Mouse (Mus musculus) liver, postnatal 0 days (tissue): Measurements from ENCODE around the gene Dis3l2. TPM values are rescaled to one million over a fixed set of nuclear protein-coding genes. Genes with fewer than 3 reads are reported as not detected.

Experiments used
- ATAC-seq: fragments of 200-750 bp; cut with Nextera tagmentation; 2 replicates; pipeline ENCODE4 v1.8.0; 2017; ENCODE audit warnings: mild to moderate bottlenecking, moderate library complexity
- DNase-seq: peaks from one replicate; pipeline ENCODE4 v3.0.0-alpha.2; 2016
- H3K27ac ChIP-seq: fragments of 300-500 bp; sonication (generic); 2 replicates; pipeline ENCODE4 v1.5.1; 2014; ENCODE audit warnings: antibody characterized with exemption, moderate library complexity, mild to moderate bottlenecking, low read depth
- H3K27me3 ChIP-seq: fragments of 300-500 bp; sonication (generic); 2 replicates; pipeline ENCODE4 v1.6.1; 2014; ENCODE audit warnings: low read length, control low read depth, mixed read lengths; ENCODE audit not compliant: insufficient read depth
- H3K36me3 ChIP-seq: fragments of 300-500 bp; sonication (generic); replicated peaks from 2 replicates; pipeline ENCODE4 v1.6.1; 2014; ENCODE audit warnings: mild to moderate bottlenecking, control low read depth, low read length, moderate library complexity, mixed read lengths; ENCODE audit not compliant: insufficient read depth
- H3K4me1 ChIP-seq: fragments of 300-500 bp; sonication (generic); 2 replicates; pipeline ENCODE4 v1.6.1; 2014; ENCODE audit warnings: antibody characterized with exemption, mild to moderate bottlenecking, control low read depth; ENCODE audit not compliant: insufficient read depth
- H3K4me2 ChIP-seq: fragments of 300-500 bp; sonication (generic); 2 replicates; pipeline ENCODE4 v1.6.1; 2014; ENCODE audit warnings: low read depth, mild to moderate bottlenecking, low read length, moderate library complexity, mixed read lengths
- H3K4me3 ChIP-seq: fragments of 300-500 bp; sonication (generic); 2 replicates; pipeline ENCODE4 v1.5.1; 2014; ENCODE audit warnings: low read depth, low read length
- H3K9ac ChIP-seq: fragments of 300-500 bp; sonication (generic); replicated peaks from 2 replicates; pipeline ENCODE4 v1.6.1; 2014; ENCODE audit warnings: mild to moderate bottlenecking, moderate library complexity
- H3K9me3 ChIP-seq: fragments of 300-500 bp; sonication (generic); 2 replicates; pipeline ENCODE4 v1.6.1; 2016; ENCODE audit warnings: mild to moderate bottlenecking, control low read depth, low read length, mixed read lengths
- CTCF ChIP-seq: sonication (generic); IDR thresholded peaks from 2 replicates; pipeline ENCODE4 v1.5.1; 2016; ENCODE audit warnings: antibody characterized with exemption, low read depth
- EP300 ChIP-seq: IDR thresholded peaks from 2 replicates; pipeline ENCODE4 v1.6.1; 2016; ENCODE audit warnings: antibody characterized with exemption, low read depth, mild to moderate bottlenecking
- WGBS: fragments of 180-500 bp; shearing (Covaris S2); extraction: QIAGEN DNeasy Blood & Tissue Kit; methylation state at CpG from one replicate; pipeline ENCODE4 v1.1.7; 2014; ENCODE audit not compliant: insufficient replicate concordance; 5-methylcytosine and 5-hydroxymethylcytosine counted together
- polyA plus RNA-seq: library from polyadenylated mRNA; unstranded; fragments of >200 nt; fragmentation: Nextera tagmentation; extraction: Ambion mirVana; gene quantifications from 2 replicates; pipeline ENCODE4 v1.2.1, GENCODE M21; 2015

Dis3l2 gene
- polyA plus RNA-seq, 1 experiment from 2014 or later = 7.9 TPM

GRCm38 (mm10) chr1:86811756-86812155 lies 108.1 kb downstream of the Dis3l2 start:
- Histone ChIP-seq H3K27me3 (no peaks in the 10 kb centered on the region), H3K36me3 (no peaks in the 10 kb centered on the region), H3K4me3 (no peak overlapping the region), H3K9me3 (no peaks in the 10 kb centered on the region), H3K4me2 (no peak overlapping the region), H3K4me1 (no peaks in the 10 kb centered on the region), H3K9ac (no peak overlapping the region), H3K27ac (no peak overlapping the region)
- 63% methylated on average over 3 of the region's 3 CpGs for WGBS
- no peak for TF ChIP-seq CTCF
- TF ChIP-seq EP300 = no peak
- no peak for DNase-seq
- no peak for ATAC-seq

- Histone ChIP-seq H3K27me3 (no peaks in the 10 kb centered on the region), H3K4me2 (no peak overlapping the region), H3K9me3 (no peaks in the 10 kb centered on the region), H3K36me3 (no peaks in the 10 kb centered on the region), H3K9ac (no peak overlapping the region), H3K27ac (no peak overlapping the region), H3K4me3 (no peak overlapping the region), H3K4me1 (no peaks in the 10 kb centered on the region)
- TF ChIP-seq EP300 = no peak
- TF ChIP-seq CTCF = no peak
- WGBS = 60% methylated on average over 1 of the region's 1 CpGs
- DNase-seq (no peak), ATAC-seq (no peak)
Observed at GRCm38 (mm10) chr1:86822266-86822665, 118.7 kb downstream of the Dis3l2 start.

GRCm38 (mm10) chr1:86834351-86834987 lies 130.9 kb downstream of the Dis3l2 start:
- ATAC-seq (no peak), DNase-seq (no peak)
- H3K27ac ChIP-seq = no peak overlapping the region
- no peak for TF ChIP-seq EP300
- no peak for TF ChIP-seq CTCF
- H3K4me2 ChIP-seq = no peak overlapping the region
- H3K9me3 ChIP-seq = no peaks in the 10 kb centered on the region
- H3K4me1 ChIP-seq = no peaks in the 10 kb centered on the region
- no peaks in the 10 kb centered on the region for H3K27me3 ChIP-seq
- no peak overlapping the region for H3K9ac ChIP-seq
- no peak overlapping the region for H3K4me3 ChIP-seq
- WGBS = 73% methylated on average over 2 of the region's 2 CpGs
- no peaks in the 10 kb centered on the region for H3K36me3 ChIP-seq

GRCm38 (mm10) chr1:86834988-86835387 lies 131.4 kb downstream of the Dis3l2 start:
- Histone ChIP-seq H3K27ac (no peak overlapping the region), H3K9me3 (no peaks in the 10 kb centered on the region), H3K27me3 (no peaks in the 10 kb centered on the region), H3K36me3 (no peaks in the 10 kb centered on the region), H3K9ac (no peak overlapping the region), H3K4me2 (no peak overlapping the region), H3K4me1 (no peaks in the 10 kb centered on the region), H3K4me3 (no peak overlapping the region)
- DNase-seq = no peak
- WGBS = 81% methylated on average over 2 of the region's 2 CpGs
- ATAC-seq = no peak
- no peak for TF ChIP-seq CTCF

GRCm38 (mm10) chr1:86850754-86851153 lies 147.1 kb downstream of the Dis3l2 start:
- DNase-seq = no peak
- H3K4me2 ChIP-seq = no peak overlapping the region

GRCm38 (mm10) chr1:86858876-86859275 lies 155.3 kb downstream of the Dis3l2 start:
- peak; percentile 27; the same call in 1 of the 2 replicates for ATAC-seq
- DNase-seq = no peak
- H3K36me3 ChIP-seq = peaks cover 6% of the 10 kb centered on the region; the same call in 1 of the 2 replicates

More at GRCm38 (mm10) chr1:86850754-86851153, 147.1 kb downstream of the Dis3l2 start:
- H3K4me3 ChIP-seq = no peak overlapping the region
- TF ChIP-seq EP300 (no peak), CTCF (no peak)
- no peaks in the 10 kb centered on the region for H3K27me3 ChIP-seq
- ATAC-seq = no peak
- no peaks in the 10 kb centered on the region for H3K36me3 ChIP-seq
- H3K9me3 ChIP-seq = no peaks in the 10 kb centered on the region
- H3K9ac ChIP-seq = no peak overlapping the region
- WGBS = 61% methylated on average over 2 of the region's 2 CpGs
- H3K4me1 ChIP-seq = no peaks in the 10 kb centered on the region
- H3K27ac ChIP-seq = no peak overlapping the region

More at GRCm38 (mm10) chr1:86858876-86859275, 155.3 kb downstream of the Dis3l2 start:
- no peak for TF ChIP-seq CTCF
- no peak; the same call in 1 of the 2 replicates for TF ChIP-seq EP300
- Histone ChIP-seq H3K27ac (no peak overlapping the region), H3K4me3 (no peak overlapping the region), H3K9me3 (no peaks in the 10 kb centered on the region), H3K27me3 (no peaks in the 10 kb centered on the region), H3K9ac (no peak overlapping the region), H3K4me1 (no peaks in the 10 kb centered on the region), H3K4me2 (no peak overlapping the region)
- 61% methylated on average over 1 of the region's 1 CpGs for WGBS
